Mouse (Mus musculus) lung, postnatal 0 days (tissue): Measurements from ENCODE around the gene Gm773.

Experiments
- CTCF ChIP-seq: IDR thresholded peaks from 2 replicates; pipeline ENCODE4 v1.5.1; 2016; ENCODE audit warnings: antibody characterized with exemption, mild to moderate bottlenecking
- EP300 ChIP-seq: IDR thresholded peaks from 2 replicates; pipeline ENCODE4 v1.6.1; 2016; ENCODE audit warnings: antibody characterized with exemption, mild to moderate bottlenecking, control low read depth

- no peak for TF ChIP-seq EP300
- no peak for TF ChIP-seq CTCF
These were observed at the start of gene Gm773 for GRCm38 (mm10) chrX:56212771-56213170.
